Mouse (Mus musculus) limb, embryonic 11.5 days (tissue): ENCODE measurements around the gene Lgmn. TPM values are rescaled to one million over a fixed set of nuclear protein-coding genes. Genes with fewer than 3 reads are reported as not detected.

Experiments
- ATAC-seq: fragments of 200-750 bp; cut with Nextera tagmentation; 2 replicates; pipeline ENCODE4 v1.8.0; 2017; ENCODE audit warnings: low read depth; ENCODE audit not compliant: insufficient number of reproducible peaks, low FRiP score, low TSS enrichment
- DNase-seq: peaks from one replicate; pipeline ENCODE4 v3.0.0-alpha.2; 2015; ENCODE audit warnings: low spot score
- H3K27ac ChIP-seq: fragments of 300-500 bp; sonication (generic); replicated peaks from 2 replicates; pipeline ENCODE4 v1.5.1; 2014; ENCODE audit warnings: low read depth, mild to moderate bottlenecking, low read length
- H3K27me3 ChIP-seq: fragments of 300-500 bp; sonication (generic); 2 replicates; pipeline ENCODE4 v1.6.1; 2014; ENCODE audit warnings: mild to moderate bottlenecking, low read length, mixed read lengths; ENCODE audit not compliant: control insufficient read depth, insufficient read depth
- H3K36me3 ChIP-seq: fragments of 300-500 bp; sonication (generic); 2 replicates; pipeline ENCODE4 v1.6.1; 2014; ENCODE audit warnings: mild to moderate bottlenecking, low read length, moderate library complexity, mixed read lengths; ENCODE audit not compliant: control insufficient read depth, insufficient read depth
- H3K4me1 ChIP-seq: fragments of 300-500 bp; sonication (generic); 2 replicates; pipeline ENCODE4 v1.6.1; 2014; ENCODE audit warnings: low read length, mixed read lengths; ENCODE audit not compliant: control insufficient read depth, insufficient read depth
- H3K4me2 ChIP-seq: fragments of 300-500 bp; sonication (generic); 2 replicates; pipeline ENCODE4 v1.6.1; 2014; ENCODE audit warnings: low read depth, mild to moderate bottlenecking, moderate library complexity; ENCODE audit not compliant: severe bottlenecking
- H3K4me3 ChIP-seq: fragments of 300-500 bp; sonication (generic); 2 replicates; pipeline ENCODE4 v1.5.1; 2014; ENCODE audit warnings: low read depth, low read length
- H3K9ac ChIP-seq: fragments of 300-500 bp; sonication (generic); 2 replicates; pipeline ENCODE4 v1.6.1; 2014; ENCODE audit warnings: mild to moderate bottlenecking, low read length
- H3K9me3 ChIP-seq: fragments of 300-500 bp; sonication (generic); 2 replicates; pipeline ENCODE4 v1.6.1; 2016; ENCODE audit warnings: low read length; ENCODE audit not compliant: control insufficient read depth
- WGBS: fragments of 180-500 bp; shearing (Covaris S2); extraction: QIAGEN DNeasy Blood & Tissue Kit; methylation state at CpG from one replicate; pipeline ENCODE4 v1.1.7; 2014; 5-methylcytosine and 5-hydroxymethylcytosine counted together
- polyA plus RNA-seq: library from polyadenylated mRNA; unstranded; fragments of >200 nt; fragmentation: Nextera tagmentation; extraction: Ambion mirVana; gene quantifications from 2 replicates; pipeline ENCODE4 v1.2.1, GENCODE M21; 2014

The Lgmn gene
- polyA plus RNA-seq, 1 experiment from 2014 or later: 50.0 TPM

- no peak overlapping the region for H3K27ac ChIP-seq
- ATAC-seq (no peak), DNase-seq (no peak)
- no peaks in the 10 kb centered on the region for H3K36me3 ChIP-seq
- peaks cover 5% of the 10 kb centered on the region; the same call in 1 of the 2 replicates for H3K4me1 ChIP-seq
- 68% methylated on average over 6 of the region's 6 CpGs for WGBS
- H3K9me3 ChIP-seq: no peaks in the 10 kb centered on the region
- no peak overlapping the region for H3K9ac ChIP-seq
- no peak overlapping the region for H3K4me2 ChIP-seq
- H3K4me3 ChIP-seq: no peak overlapping the region
- no peaks in the 10 kb centered on the region for H3K27me3 ChIP-seq
Observed at GRCm38 (mm10) chr12:102441141-102441540, 1.5 kb upstream of the Lgmn start.

GRCm38 (mm10) chr12:102440551-102440950, 938 bp upstream of the Lgmn start:
- 87% methylated on average over 7 of the region's 7 CpGs for WGBS
- H3K4me1 ChIP-seq: peaks cover 5% of the 10 kb centered on the region; the same call in 1 of the 2 replicates
- no peak overlapping the region for H3K27ac ChIP-seq
- ATAC-seq (no peak), DNase-seq (no peak)
- no peak overlapping the region for H3K4me3 ChIP-seq
- H3K9ac ChIP-seq: no peak overlapping the region
- H3K4me2 ChIP-seq: no peak overlapping the region
- H3K27me3 ChIP-seq: no peaks in the 10 kb centered on the region
- H3K9me3 ChIP-seq: no peaks in the 10 kb centered on the region
- H3K36me3 ChIP-seq: no peaks in the 10 kb centered on the region

GRCm38 (mm10) chr12:102438983-102439631, 506 bp downstream of the Lgmn start:
- peak overlapping the region; percentile 56 for H3K4me2 ChIP-seq
- WGBS: 2% methylated on average over 20 of the region's 20 CpGs
- peak overlapping the region; percentile 59 for H3K4me3 ChIP-seq
- peaks cover 5% of the 10 kb centered on the region; the same call in 1 of the 2 replicates for H3K4me1 ChIP-seq
- no peak overlapping the region for H3K27ac ChIP-seq
- no peaks in the 10 kb centered on the region for H3K9me3 ChIP-seq
- peak overlapping the region; percentile 63 for H3K9ac ChIP-seq
- H3K27me3 ChIP-seq: no peaks in the 10 kb centered on the region
- no peak for DNase-seq
- ATAC-seq: peak; percentile 48
- H3K36me3 ChIP-seq: no peaks in the 10 kb centered on the region

DNA sequence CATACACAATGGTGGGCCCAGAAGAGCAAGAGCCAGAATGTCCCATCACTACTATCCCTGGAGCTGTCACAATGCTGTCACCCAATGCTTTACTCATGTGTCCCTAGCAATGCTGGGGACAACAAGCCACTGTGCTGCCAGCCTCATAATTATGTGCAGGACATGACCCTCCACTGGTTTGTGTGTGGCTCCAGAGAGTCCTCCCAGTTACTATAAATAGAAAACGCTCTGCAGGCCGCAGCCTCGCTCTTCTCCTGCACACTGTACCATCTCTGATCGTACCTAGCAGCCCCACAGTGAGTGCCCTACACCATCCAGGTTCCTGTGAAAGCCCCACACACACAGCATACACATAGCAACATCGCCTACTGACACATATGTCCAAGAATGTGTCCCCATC, 1.7 kb downstream of the Lgmn start:
- no peak overlapping the region for H3K4me3 ChIP-seq
- DNase-seq (no peak), ATAC-seq (no peak)
- H3K27me3 ChIP-seq: no peaks in the 10 kb centered on the region
- 92% methylated on average over 5 of the region's 5 CpGs for WGBS
- no peaks in the 10 kb centered on the region for H3K36me3 ChIP-seq
- H3K27ac ChIP-seq: no peak overlapping the region
- H3K4me2 ChIP-seq: no peak overlapping the region
- H3K9me3 ChIP-seq: no peaks in the 10 kb centered on the region
- H3K4me1 ChIP-seq: peaks cover 5% of the 10 kb centered on the region; the same call in 1 of the 2 replicates
- no peak overlapping the region for H3K9ac ChIP-seq

GRCm38 (mm10) chr12:102436939-102437526, 2.6 kb downstream of the Lgmn start:
- H3K9me3 ChIP-seq: no peaks in the 10 kb centered on the region
- H3K4me1 ChIP-seq: peaks cover 5% of the 10 kb centered on the region; the same call in 1 of the 2 replicates
- no peak overlapping the region for H3K9ac ChIP-seq
- H3K4me2 ChIP-seq: no peak overlapping the region
- no peaks in the 10 kb centered on the region for H3K27me3 ChIP-seq
- no peak overlapping the region for H3K4me3 ChIP-seq
- H3K27ac ChIP-seq: no peak overlapping the region
- ATAC-seq: no peak
- WGBS: 73% methylated on average over 10 of the region's 10 CpGs
- H3K36me3 ChIP-seq: no peaks in the 10 kb centered on the region
- no peak for DNase-seq

- Histone ChIP-seq H3K9ac (no peak overlapping the region), H3K36me3 (no peaks in the 10 kb centered on the region)
- 89% methylated on average over 4 of the region's 4 CpGs for WGBS
Observed at GRCm38 (mm10) chr12:102434107-102434506, 5.5 kb downstream of the Lgmn start.

DNA sequence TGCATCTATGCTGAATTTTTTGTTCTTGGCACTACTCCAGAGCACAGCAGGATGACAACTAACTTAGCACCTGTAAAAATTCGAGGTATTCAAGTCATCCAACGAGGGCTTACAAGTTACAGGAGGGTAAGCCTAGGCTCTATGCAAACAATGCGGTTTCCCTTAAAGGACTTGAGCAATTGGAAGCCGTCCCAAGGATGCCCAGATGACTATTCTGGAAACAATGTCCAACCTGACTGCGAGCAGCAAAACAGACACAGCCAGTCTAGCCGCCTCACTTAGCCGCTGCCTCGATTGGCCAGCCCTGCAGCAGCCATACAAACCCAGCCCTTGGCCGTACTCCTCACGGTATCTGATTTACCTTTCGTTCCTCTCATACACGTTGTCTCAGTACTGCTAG, 7.4 kb downstream of the Lgmn start:
- ATAC-seq: no peak

More at GRCm38 (mm10) chr12:102434107-102434506, 5.5 kb downstream of the Lgmn start:
- Histone ChIP-seq H3K27ac (no peak overlapping the region), H3K4me3 (no peak overlapping the region), H3K9me3 (no peaks in the 10 kb centered on the region), H3K4me2 (no peak overlapping the region), H3K4me1 (peaks cover 5% of the 10 kb centered on the region; the same call in 1 of the 2 replicates), H3K27me3 (no peaks in the 10 kb centered on the region)
- no peak for ATAC-seq
- DNase-seq: no peak

DNA sequence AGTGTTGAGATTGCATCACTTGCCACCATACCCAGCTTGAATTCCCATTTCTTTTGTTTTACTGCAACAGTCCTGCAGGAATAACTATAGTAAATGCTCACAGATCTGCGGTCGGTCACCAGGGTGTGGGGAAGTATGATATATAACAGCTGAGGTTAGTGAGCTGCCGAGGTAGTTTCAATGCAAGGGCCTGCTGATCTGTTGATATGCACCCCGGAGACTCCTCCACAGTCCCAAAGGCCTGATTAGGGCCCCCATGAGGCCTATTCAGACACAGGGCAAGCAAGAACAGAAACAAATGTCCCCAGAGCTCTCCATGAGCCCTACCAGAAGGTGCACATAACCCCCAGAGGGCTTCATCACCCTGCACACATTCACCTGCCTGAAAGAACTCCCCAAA, 9.4 kb downstream of the Lgmn start:
- no peak for DNase-seq
- H3K27me3 ChIP-seq: no peaks in the 10 kb centered on the region
- ATAC-seq: no peak
- H3K4me1 ChIP-seq: no peaks in the 10 kb centered on the region
- H3K4me3 ChIP-seq: no peak overlapping the region
- H3K27ac ChIP-seq: no peak overlapping the region
- 93% methylated on average over 4 of the region's 4 CpGs for WGBS
- H3K4me2 ChIP-seq: no peak overlapping the region
- no peak overlapping the region for H3K9ac ChIP-seq
- no peaks in the 10 kb centered on the region for H3K9me3 ChIP-seq
- H3K36me3 ChIP-seq: no peaks in the 10 kb centered on the region

More for the DNA sequence above, 7.4 kb downstream of the Lgmn start:
- Histone ChIP-seq H3K9ac (no peak overlapping the region), H3K36me3 (no peaks in the 10 kb centered on the region), H3K27me3 (no peaks in the 10 kb centered on the region), H3K4me2 (no peak overlapping the region), H3K4me3 (no peak overlapping the region), H3K27ac (no peak overlapping the region), H3K9me3 (no peaks in the 10 kb centered on the region), H3K4me1 (no peaks in the 10 kb centered on the region)
- DNase-seq: no peak
- 84% methylated on average over 12 of the region's 12 CpGs for WGBS
